Mouse (Mus musculus): ENCODE data around the gene Idi1. TPM values are rescaled to one million over a fixed set of nuclear protein-coding genes. Genes with fewer than 3 reads are reported as not detected.
"Not testable (repeated sequence)": the region's sequence is repeated elsewhere in the genome, so short reads cannot be mapped to it uniquely, and the experiment has no call there.

Idi1 gene
- total RNA-seq, 4 experiments from 2014 or later, result 4.0 to 6.0 (median 5.3) TPM

DNA sequence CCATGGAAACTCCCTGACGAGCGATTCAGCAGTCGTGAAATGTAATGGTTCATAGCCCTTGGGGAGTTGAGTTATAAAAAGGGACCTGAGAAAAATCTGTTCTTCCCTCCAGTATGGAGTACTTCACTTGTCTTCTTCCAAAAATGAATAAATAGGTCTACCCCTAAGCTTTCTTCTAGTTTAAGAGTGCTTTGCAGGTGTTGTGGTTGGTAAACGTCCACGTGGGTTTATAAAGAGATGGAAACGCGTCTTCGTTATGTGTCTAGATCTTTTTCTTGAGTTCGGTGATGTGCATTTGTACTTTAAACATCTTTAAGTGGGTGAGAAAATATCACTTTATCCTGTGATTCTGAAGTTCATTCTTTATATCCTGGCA lies 872 bp downstream of the Idi1 start:
- no peak for DNase-seq (ENCODE audit: low spot score)

DNA sequence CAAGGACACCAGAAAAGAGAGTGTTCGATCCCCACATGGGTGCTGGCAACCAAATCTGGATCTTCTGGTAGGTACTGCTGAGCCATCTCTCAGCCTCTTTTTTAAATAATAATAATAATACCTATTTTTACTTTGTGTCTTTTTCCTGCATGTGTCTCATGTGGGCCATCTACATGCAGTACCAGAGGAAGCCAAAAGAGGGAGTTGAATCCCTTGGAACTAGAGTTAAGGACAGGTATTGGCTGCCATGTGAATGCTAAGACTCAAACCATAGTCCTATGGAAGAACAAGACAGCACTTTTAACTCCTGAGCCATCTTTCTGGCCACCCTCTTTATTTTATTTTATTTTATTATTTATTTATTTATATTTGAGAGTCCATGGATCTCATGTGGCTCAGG lies 3.3 kb downstream of the Idi1 start:
- no peak for DNase-seq (ENCODE audit: low spot score)

DNA sequence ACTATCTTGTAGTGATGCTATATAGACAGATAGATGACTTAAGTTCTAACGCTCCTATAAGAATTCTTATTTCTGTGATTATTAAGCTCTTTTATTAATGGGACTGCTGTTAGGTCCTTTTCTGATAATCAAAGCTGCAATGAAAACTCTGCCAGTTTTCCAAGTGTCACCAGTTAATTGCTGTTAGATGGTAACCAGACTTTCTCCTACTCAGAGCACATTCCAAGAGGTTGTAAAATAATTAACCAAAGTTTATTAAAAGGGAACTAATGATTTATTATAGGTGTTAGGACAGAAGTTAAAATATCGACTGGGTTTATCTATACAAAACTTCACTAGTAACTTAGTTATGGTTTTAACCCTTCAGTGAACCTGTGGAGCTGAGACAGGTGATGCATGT lies 20.7 kb downstream of the Idi1 start:
- not testable (repeated sequence) for DNase-seq (ENCODE audit: low spot score)

DNA sequence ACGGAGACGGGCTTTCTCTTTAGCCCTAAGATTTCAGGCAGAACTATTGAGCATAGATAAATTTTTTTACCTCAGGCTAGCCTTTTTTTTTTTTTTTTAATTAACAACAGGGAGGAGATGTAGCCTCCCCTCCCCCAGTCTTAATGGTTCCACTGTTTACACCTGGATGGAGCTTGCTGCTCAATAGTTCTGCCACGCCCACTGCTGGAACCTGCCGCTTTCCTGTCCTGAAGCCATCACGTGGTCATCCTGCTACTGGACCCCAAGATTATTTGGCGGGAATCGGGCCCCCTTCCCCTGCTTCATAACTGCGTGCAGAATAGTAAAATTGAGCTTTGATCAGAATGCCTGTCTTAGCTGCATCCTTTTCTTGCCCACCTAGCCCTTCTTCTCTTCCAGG lies 28.6 kb downstream of the Idi1 start:
- not testable (repeated sequence) for DNase-seq (ENCODE audit: low spot score)

DNA sequence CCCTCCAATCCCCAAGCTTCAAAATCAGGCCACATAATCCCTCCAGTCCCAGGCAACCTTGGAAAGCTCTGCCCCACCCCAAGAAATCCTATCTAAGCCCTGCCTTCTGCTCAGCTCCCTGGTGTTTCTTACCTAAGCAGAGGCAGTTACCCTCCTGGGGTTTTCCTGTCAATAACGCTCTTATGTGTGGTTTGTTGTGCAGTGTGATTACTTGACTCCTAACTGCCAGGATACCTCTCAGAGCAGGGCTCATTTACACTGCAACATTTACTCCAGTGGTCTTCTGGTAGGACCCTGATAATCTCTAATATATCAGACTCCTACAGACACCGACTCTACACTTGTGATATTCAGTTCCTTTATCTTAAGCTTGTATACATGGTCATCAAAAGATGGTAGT lies 48.2 kb downstream of the Idi1 start:
- no peak for DNase-seq (ENCODE audit: low spot score)

DNA sequence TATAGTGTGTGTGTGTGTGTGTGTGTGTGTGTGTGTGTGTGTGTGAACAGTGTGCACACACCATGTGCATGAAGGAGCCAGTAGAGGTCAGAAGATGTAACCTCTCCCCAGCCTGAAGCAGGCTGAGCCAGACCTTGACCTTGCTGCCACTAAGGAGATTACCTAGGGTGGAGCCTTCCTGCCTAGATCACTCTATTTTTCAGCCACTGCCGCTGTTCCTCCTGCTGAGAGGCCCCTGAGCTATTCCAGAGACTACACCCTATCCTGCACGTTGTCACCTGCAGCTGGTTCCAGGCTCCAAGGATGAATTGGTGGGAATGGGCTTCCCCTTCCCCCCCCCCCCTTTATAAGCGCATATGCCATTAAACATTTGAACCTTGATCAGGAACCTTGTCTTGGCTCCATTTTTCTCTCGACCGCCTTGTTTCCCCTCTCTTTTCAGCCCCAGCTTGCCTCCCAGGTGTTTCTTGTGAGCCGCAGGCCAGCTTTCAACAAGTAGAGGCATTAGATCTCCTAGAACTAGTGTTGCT lies 52.4 kb downstream of the Idi1 start:
- DNase-seq (ENCODE audit: low spot score), result not testable (repeated sequence)

DNA sequence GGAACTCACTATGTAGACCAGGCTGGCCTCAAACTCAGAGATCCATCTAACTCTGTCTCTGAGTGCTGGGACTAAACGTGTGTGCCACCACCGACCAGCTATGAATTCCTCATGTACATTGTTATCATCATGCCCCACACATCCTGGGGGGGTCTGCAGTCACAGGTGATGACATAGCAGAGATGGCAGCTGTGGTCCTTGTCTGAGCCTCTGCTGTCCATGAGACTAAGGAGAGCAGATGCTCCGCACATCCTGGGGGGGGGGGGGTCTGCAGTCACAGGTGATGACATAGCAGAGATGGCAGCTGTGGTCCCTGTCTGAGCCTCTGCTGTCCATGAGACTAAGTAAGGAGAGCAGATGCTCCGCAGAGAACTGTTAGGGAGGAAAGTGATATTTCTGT lies 55.8 kb downstream of the Idi1 start:
- DNase-seq (ENCODE audit: low spot score), result not testable (repeated sequence)

DNA sequence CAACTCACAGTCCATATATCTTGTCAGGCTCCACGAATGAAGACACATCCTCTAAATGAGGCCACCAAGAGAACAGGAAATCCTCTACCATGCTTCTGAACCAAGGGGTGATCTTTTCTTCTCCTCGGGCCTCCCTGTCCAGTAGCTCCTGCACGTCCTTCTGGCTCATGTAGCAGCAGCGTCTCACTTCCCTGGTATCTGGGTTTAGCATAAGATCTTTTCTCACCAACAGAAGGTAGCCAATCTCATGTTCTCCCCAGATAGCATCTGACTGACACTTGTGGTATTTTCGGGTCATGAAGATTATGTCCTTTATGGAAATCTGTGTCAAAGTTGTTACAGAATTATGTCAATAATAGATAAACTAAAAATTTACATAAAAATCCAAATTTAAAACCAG lies 56.4 kb downstream of the Idi1 start:
- not testable (repeated sequence) for DNase-seq (ENCODE audit: low spot score)

Small RNA genes lying within 50 kb of the gene (microRNA-seq; reads per million reads assigned to microRNA genes)
- gene Gm22750, result not detected

Other genes starting within 250 kb of the Idi1 start
- gene Wdr37, start 13.6 kb upstream of the Idi1 start, total RNA-seq (2022), result 10 to 100 TPM; 31.1 to 39.2 (median 34.4) TPM
- gene Gm9745, start 62.7 kb downstream of the Idi1 start, total RNA-seq (2022), result not detected
- not detected for gene Idi2, start 67.4 kb downstream of the Idi1 start, total RNA-seq (2022)
- gene Gtpbp4, start 110.6 kb downstream of the Idi1 start, total RNA-seq (2022), result 10 to 100 TPM; 38.4 to 40.3 (median 39.8) TPM
- gene Larp4b, start 208.4 kb downstream of the Idi1 start, total RNA-seq (2022), result 10 to 100 TPM; 61.4 to 87.8 (median 77.9) TPM